Mouse (Mus musculus) embryo, embryonic 10.5 days (tissue): ENCODE results near the gene Ly6g5b.

Experiments
- DNase-seq: peaks from one replicate; pipeline ENCODE4 v3.0.0-alpha.2; 2015; ENCODE audit warnings: low spot score

The Ly6g5b gene

DNA sequence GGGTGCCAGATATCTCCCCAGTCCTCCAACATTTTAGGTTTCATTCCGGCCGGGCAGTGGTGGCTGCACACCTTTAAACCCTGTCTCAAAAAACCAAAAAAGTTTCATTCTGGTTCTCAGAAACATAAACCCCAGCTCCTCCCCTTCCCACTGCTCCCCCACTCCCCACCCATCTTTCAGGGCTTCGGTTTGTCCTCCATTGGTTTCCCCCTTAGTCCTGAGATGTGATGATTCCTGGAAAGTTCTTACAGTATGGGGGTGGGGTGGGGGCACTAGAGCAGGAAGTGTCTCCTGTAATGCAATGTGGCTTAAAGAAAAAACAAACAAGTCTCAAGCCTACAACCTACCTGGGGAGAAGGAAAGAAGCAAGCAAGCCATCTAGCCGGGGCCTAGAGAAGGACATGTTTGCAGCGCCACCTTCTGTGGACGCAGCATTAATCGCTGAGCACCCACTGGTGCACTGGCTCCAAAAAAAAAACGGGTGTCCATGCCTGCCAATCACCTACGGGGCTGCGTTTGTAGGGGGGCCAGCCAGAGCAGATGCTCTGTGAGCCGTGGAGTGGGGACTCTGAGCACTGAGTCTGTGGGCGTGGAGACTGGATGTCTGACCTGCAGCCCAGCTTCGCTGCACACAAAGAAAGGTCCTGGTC, 9.4 kb downstream of the Ly6g5b start:
- peak; percentile 62 for DNase-seq

DNA sequence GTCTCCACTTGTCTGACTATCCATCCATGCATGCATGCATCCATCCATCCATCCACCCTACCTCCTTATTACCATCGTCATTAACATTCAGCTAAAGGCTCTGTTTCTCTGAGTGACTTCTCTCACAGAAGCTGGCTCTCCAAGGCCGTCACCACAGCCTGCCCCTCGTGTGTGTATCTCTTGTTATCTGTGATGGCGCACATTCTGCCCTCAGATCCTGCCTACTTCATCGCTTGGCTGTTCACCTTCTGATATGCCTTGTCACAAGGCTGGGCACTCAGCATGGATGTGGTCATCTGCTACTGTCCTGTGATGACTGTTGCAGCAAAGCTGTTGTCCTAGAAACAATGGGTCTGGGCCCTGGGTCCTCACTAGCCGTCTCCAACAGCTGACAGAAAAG, 10.5 kb downstream of the Ly6g5b start:
- DNase-seq, result no peak

DNA sequence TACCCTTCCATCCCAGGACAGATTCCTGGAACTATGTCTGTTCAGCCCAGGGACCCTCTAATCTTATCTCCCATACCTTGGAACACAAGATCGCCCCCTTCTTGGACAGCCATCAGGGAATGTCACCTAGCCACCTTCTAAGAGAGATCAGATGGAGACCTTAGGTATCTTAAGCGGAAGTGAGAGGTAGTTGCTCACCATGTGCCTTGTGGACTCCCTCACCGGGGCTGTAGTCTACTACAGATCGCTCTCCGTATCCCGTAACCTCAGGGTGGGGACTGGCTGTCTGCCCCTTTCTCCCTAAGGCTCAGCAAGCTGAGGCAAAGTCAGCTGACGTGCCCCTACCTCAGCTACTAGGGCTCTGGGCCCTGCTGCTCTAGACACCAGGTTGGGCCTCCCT, 11.1 kb downstream of the Ly6g5b start:
- no peak for DNase-seq

DNA sequence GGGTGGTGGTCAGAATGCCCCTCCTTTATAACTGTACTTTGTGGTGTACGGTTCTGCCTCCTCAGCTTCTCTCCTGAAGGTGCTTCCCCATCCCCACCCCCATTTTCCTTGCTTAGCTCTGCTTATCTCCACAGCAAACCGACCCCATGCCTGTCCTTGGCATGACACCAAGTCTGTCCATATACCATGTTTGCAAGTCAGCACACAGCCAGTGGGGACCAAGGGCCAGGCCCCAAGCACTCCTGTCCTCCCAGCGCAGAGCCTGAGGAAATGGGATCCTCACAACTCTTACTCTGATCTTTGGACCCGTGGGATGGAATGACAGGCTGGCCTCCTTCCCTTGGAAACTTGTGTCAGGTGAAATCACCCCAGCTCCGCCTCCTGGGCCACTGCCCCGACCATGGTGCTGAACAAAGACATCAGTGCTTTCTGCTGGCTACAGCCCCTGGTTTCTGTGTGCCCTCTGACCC, 12.0 kb downstream of the Ly6g5b start:
- no peak for DNase-seq

DNA sequence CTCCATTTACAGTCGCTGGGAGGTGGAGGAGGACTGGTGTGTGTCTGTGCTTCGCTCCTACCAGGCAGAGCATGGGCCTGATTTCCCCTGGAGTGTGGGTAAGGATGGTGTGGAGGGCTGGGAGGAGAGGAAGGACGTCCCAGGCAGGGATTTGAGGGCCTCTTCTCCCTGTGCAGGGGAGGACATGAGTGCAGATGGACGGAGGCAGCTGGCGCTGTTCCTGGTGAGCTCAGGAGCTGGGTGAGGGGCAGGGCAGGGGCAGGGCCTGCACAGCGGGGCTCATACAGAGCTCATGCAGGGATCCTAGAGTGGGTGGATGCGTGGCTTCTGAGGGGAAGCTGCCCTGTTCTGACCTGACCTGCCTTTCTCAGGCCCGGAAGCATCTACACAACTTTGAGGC, 12.9 kb downstream of the Ly6g5b start:
- no peak for DNase-seq

DNA sequence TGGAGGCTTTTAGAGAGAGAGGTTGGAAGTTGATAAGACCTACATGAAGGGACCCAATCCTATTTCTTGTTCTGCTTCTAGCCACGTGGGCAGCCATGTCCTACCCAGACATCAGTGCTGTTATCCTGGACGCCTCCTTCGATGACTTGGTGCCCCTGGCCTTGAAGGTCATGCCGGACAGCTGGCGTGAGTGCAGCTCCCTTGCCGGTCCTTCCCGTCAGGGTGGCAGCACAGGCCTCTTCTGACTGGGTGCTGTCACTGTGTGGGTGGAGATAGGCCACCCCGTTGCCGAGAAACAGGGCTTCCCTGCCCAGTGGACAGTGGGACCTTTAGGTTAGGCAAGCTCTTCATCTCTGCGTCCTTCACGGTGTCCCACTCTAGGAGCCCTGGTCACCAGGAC, 14.1 kb downstream of the Ly6g5b start:
- DNase-seq, result no peak

DNA sequence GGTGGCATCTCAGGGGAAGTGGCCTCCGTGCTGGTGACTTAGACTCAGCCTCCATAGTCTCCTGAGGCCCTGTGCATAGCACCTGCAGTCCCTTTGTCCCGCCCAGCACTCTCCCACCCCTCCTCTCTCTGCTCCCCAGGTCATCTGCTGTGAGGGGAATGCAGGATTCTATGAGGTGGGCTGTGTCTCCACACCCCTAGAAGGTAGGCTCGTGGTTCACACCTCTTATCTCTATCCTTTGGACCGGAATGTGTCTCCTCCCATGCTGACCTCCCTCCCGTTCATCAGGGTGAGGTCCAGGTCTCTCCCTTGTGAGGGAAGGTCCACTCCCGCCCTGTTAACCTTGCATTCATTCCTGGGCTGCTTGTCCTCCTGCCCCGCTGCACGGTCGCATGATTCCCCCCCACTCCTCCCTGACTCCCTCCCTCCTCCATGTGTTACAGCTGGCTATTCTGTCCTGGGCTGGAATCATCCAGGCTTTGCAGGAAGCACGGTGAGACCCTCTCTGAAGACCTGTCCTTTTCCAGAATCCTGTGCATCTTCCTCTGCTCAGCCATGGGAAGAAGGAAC, 14.9 kb downstream of the Ly6g5b start:
- DNase-seq, result no peak

DNA sequence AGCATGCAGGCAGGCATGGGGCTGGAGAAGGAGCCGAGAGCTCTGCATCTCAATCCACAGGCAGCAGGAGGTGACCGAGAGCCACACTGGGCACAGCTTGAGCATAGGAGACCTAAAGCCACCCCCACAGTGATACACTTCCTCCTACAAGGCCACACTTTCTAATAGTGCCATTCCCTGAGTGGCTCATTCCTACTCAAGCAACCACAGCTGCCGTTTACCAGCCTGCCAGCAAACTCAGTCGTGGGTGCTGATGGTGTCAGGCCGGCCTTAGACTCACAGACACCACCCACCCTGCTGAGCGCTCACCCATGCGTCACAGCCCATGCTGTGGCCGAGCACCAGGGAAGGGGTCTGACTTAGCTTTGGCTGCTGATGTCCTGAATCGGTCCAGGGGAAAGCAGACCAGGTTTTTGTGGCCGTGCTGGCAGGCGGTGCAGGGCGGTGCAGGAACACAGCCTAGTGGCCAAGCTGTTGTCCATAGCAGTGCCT, 18.0 kb downstream of the Ly6g5b start:
- no peak for DNase-seq

DNA sequence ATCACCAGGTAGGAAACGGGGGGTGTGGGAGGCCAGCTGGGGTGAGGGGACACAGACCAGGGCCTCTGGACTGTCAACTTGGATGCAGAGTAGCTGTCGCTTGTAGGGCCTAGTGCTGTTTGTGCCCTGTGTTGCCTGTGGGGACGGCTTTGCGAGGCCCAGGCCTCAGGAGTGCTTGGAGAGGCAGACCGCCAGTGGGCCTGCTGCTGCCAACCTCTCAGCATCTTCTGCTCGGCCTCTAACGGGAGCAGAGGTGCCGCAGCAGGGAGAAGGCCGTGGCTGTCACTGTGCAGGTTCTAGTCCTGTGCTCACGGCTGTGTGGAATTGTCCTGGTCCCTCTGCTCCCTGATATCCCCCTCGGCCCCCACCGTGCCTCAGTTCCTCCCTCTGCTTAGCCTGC, 18.6 kb downstream of the Ly6g5b start:
- DNase-seq, result no peak

DNA sequence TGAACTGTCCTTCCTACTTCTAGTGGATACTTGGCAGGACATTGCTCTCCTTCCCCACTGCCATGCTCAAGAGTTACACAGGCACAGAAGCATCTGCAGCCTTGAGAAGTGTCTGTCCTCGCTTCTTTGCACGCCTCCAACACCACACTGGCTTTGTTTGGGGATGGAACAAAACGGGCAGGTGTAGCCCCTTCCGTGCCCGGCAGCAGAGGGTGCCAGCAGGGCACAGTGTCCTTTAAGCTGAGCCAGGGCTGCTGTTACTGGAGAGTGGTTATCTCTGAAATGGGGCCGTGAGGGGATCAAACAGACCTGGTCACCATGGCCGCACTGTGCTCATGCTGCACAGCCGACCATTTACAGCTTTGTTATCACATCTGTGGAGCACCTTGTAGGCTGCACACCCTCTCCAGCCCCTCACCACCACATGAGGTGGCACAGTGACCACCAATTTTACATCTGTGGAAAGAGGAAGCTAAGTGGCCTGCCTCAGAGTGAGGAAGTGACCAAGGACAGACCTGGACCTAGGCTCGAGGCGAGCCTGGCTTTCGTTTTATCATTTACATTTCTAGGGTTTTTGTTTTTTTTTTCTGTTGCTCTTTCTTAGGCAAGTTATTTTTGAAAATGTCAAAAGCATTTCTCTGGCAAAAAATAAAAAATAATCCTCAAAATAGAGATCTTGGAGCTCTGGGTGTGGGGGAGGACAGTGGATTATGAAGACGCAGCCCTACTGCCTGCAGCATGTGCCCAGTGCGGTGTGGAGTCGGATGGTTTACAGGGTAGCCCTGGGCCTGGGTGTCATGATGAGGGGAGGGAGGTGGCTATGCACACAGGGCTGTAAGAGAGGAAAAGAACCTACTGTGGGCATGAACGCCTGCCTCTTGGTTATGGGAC, 20.5 kb downstream of the Ly6g5b start:
- DNase-seq, result no peak

DNA sequence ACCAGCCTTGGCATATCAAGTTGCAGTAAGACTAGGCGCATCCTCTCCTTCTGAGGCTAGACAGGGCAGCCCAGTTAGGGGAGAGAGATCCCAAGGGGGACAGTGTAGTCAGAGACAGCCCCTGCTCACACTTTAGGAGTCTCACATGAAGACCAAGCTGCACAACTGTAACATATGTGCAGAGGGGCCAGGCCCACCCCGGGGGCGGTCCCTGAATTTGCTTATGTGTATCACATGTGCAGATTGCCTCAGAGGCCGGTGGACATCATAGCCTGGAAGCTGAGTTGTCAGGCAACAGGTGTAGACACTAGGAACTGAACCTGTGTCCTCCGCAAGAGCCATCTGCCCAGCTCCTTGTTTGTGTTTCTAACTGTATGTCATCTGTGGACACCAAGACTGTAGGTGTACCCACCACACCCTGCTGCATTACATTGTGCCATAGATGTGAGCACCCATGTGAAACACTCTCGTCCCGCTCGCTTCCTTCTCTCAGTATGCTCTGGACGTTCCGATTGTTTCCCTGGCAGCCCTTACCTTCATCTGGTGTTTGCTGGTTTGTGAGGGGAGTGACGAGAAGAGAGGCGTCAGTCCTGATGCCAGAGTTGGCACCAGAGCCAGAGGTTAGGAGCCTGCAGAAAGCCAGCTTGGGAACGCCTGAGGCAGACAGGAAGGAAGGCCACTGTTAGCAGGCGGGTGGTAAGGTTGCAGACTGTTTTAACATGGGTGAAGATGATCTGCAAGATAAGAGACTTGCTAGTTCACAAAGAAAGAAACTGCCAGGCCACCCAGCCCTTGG, 22.6 kb downstream of the Ly6g5b start:
- no peak for DNase-seq

DNA sequence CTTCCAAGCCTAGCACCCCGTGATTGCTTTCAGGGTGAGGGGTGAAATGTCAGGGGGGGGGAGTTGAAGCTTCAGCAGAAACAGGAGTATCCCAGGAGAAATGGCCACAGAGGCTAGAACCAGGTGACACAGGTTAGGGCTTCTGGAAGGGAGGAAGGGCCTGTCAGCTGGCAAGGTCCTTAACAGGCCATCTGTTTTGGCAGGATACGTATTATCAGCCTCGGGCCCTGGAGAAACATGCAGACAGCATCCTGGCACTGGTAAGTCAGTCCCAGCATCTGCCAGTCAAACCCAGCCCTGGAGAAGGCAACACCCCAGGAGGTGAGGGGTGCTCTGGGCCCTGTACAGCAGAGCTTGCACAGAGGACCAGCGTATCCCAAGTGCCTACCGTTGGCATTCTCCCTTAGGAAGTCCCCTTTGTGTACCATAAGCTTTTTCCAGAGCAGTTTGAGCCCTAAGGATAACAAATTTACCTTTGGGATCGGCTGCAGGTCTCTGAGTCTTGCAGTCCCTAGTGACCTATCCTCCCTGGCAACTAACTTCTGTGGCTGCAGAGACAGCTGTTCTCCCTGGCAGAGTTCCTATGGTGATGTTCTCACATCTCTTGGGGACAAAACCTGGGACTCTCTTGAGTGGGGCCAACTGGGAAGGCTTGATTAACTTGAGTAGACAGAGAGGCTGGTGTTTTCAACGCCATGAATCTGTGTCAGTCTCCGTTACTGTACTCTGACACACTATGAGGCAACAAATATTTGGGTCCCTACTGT, 24.9 kb downstream of the Ly6g5b start:
- no peak for DNase-seq

DNA sequence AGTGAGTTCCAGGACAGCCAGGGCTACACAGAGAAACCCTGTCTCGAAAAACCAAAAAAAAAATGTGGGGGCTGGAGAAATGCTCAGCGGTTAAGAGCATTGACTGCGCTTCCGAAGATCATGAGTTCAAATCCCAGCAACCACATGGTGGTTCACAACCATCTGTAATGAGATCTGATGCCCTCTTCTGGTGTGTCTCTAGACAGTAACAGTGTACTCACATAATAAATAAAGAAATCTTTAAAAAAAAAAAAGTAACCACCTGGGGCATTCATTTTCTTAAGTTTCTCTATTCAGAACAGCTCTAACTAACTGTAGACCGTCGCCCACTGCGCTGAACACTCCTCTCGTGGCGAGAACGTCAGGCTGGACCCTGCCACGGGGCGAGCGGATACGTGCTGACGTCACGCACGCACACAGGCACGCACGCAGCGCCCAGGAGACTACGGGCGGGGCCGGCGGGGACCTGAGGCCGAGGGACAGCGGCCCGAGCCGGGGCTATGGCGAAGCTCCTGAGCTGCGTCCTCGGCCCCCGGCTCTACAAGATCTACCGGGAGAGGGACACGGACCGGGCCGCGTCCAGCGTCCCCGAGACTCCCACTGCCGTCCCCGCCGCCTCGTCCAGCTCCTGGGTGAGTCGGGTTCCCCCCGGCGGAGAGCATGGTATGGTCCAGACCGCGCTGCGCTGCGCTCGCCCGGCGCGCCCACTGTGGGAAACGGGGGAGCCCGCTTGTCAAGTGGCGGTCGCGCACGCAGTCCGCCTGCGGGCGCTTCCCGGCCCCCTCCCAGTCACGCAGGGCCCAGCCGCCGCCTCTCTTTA, 26.2 kb downstream of the Ly6g5b start, which contains the start of gene Abhd16a:
Gene Abhd16a, plus strand, starts transcription at position 439 of the 820 bp plus-strand sequence.
- DNase-seq, result peak; percentile 96

DNA sequence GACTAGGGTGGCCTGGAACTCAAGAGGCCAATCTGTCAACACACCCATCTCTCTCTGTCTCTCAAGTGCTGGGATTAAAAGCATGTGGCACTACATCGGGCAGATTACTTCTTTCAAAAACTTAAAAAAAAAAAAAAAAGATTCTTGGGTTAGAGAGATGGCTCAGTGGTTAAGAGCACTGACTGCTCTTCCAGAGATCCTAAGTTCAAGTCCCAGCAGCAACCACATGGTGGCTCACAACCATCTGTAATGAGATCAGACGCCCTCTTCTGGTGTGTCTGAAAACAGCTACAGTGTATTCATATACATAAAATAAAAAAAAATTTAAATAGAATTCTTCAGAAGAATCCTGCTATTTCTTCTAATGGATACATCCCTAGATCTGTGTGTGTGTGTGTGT, 27.1 kb downstream of the Ly6g5b start:
- no peak for DNase-seq

DNA sequence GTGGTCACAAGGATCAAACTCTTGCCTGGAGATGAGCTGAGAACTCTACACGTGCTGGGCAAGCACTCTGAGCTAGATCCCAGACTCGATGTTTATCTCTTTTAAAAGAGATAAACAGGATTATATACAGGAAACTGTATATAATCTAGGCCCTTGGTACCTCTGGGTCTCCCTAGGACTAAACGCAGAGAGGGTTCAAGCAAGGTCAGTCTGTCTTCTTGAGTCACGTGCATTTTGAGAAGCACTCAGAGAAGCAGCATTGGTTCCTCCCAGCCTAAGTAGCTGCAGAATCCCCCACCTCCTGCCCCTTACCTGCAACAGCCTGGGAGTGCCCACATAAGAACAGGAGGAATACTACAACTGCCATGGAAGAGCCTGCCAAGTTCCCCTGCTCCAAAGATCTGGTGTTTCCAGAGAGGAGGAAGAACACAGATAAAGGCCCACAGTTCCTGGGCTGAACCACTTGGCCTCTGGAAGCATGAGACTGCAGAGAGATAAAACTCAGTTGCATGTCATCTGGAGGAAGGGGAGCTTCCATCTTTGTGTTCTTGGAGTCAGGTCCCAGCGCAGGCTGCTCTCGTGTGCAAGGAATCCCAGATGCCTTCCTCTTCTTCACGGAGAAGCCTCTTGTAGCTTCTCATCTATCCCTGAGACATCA, 29.9 kb downstream of the Ly6g5b start, which contains the start of gene Ly6g6f:
Gene Ly6g6f, minus strand, starts transcription at position 403 of the 658 bp plus-strand sequence.
- DNase-seq, result no peak

DNA sequence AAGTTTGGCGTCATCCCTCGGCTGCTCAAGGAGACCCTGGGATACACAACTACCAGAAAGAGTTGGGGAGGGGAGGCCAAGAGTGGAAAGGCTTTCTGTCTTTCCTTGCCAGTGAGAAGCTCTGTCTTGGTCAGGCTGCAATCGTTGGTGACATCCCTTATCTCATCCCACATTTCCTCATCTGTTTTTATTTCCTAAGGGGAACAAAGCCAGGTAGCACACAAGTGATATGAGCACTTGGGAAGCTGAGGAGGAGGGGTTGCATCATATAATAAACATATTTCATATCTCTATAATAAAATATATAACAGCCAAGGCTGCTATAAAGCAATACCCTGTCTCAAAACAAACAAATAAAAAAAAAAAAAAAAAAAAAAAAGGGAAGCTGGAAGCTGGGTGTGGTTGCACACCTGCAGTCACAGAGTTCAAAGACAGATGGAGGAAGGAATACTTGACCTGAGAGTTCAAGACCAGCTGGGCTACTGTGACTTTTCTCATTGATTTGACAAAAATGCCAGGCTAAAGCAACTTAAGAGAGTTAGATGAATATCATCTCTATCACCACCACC, 31.2 kb downstream of the Ly6g5b start:
- DNase-seq, result no peak

DNA sequence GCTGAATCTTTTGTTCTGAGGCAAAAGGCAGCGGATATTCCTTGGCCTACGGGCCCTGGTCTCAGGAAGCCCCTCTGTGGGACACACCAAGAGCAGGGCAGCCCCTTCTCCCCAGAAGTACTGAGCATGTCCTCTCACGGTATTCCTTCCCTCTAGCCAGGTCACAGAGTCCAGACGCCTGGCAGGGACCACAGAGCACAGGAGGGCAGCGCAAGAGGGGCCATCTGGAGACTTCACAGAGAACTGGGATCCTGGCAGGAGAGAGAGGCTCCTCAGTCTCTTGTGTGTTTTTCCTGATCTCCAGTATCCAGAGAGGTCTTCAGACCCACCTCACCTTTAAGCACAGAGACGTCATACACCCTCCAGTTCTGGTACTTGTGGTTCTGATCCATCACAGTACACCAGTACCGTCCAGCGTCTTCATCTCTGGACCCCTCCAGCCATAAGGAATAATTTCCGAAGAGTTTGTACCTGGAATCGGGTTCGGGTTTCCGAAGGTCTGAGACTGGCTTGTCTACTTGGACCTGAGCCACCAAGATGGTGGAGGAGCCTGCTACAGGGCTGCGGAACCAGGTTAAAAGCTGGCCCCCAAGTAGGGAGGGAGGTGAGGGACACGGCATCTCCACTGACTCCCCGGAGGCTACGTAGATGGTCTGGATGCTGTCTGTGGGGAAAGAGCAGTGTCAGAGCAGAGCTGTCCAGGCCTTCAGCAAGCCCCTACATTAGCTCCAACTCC, 32.2 kb downstream of the Ly6g5b start:
- DNase-seq, result no peak

DNA sequence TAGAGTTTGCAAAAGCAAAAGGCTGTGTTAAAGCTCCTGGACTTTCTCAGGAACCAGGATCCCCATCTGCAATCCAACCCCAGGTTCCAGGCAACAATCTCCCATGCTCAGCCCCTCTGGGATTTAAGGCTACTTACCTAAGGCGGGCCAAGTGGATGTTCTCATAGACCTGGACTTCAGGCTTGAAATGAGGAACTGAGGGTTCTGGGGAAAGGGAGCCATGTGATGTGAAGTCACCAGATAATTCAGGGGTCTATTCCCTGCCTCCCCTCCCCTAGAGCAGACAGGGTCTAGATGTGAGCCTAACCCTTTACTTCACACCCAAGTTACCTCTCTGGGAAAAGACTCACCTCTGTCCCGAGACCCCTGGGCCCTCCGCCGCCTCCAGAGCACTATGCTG, 34.5 kb downstream of the Ly6g5b start:
- no peak for DNase-seq

DNA sequence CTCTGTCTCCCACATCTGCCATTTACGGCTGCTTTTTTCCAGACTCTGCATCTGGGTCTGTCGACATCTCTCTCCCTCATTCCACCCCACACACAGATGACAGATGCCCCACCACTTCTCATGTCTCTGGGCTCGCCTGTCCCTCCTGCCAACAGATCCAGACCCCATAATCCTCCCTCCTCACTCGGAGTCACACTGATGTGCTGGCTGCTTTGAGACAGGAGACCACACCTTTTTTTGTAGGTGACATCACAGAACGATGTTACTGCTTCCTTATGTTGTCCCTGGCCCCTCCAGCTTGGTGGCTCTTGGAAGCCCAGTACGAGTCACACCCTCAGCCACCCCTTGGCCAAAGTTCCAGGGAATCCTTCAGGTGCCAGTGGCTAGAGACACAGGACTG, 35.0 kb downstream of the Ly6g5b start:
- no peak for DNase-seq
